Mouse (Mus musculus) right cerebral cortex, postnatal 4 days (tissue): ENCODE results near the gene Mroh3.
A peak's percentile ranks its signal among the peaks of the same experiment; 100 is the strongest.

Source experiments
- DNase-seq: peaks from one replicate; pipeline ENCODE4 v3.0.0-alpha.2; 2022

Mroh3 gene

DNA sequence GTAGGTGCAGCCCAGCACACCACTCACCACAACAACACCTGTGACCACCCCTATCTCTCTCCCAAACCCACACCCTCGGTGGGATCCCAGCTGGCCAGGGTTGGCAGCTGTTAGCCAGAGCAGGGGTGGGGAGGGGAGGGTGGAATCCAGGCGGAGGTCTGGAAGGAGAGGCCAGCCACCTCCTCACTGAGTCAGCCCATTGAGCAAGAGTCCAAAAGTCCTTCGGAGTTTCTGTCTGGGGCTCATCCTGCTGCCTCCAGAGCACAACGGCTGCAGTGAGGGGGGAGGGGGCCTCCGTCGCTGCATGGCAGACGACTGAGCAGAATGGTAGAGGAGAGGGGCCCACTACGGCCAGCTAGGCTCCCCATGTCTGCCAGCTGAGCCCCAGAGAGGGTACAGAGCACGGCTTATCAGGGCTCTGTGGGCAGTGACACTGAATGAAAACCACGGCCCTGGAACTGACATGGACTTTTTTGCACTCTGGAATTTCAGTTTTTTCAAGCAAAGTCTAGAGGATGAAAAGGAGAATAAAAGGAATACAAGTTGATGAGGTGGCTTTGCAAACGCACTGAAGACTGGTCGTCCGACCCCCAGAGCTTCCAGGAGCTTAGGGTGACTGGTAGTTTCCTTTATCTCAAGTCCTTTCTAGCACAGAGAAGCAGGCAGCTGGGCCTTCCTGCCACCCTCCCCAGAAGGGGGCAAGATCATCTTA, 15.9 kb upstream of the Mroh3 start:
- no peak for DNase-seq

DNA sequence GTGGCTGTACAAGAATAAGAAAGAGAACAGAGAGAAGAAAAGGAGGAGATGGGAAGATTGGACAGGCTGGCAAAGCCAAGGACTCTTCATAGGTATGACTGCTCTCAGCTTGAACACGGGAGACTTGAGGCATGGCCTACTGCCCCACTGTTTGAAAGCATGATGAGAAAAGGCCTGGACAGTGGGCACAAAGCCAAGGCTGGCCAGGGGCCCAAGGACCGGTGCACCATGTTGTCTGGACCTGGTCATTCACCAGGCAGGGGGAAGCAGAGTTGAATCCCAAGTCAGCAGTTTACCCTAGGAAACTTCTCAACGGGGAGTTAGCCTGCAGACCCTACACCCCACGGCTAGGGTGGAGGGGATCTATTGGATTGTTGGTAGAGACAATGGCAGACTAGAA, 15.2 kb upstream of the Mroh3 start:
- DNase-seq = peak; percentile 40

DNA sequence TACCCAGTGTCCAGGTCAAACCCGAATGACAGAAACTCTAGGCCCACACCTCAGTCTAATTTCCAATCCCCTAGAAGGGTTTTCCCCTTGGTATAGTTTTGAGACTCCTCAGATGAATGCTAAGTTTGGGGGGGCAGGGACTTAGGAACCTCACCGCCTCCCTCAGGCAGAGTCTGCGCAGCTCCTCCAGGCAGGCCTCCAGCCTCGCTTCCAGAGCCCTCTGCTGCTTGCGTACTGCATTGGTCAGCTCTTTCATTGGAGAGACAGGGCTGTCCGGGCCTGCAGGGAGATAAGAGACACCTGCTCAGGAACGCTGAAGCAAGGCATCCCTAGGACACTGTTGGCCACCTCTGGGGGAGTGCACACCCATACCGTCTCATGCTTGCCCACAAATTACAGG, 14.0 kb upstream of the Mroh3 start:
- DNase-seq = no peak

DNA sequence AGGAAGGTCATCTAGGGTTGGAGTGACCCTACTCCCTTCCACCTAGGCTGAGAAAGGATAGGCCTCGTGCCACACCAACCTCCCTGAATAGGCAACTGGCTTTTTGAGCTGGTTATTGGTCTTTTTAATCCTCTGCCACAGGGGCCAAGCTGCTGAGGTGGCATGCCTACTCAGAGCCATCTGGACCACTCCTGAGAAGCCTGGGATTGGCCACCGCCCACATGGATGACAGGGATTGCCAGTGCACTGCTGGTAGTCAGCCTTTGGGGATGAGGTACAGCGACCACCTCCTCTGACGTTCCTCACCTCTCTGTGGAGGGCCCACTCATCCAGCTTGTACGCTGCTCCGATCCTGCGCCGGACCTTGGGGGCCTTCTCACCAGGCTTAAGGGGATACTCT, 13.2 kb upstream of the Mroh3 start:
- no peak for DNase-seq

DNA sequence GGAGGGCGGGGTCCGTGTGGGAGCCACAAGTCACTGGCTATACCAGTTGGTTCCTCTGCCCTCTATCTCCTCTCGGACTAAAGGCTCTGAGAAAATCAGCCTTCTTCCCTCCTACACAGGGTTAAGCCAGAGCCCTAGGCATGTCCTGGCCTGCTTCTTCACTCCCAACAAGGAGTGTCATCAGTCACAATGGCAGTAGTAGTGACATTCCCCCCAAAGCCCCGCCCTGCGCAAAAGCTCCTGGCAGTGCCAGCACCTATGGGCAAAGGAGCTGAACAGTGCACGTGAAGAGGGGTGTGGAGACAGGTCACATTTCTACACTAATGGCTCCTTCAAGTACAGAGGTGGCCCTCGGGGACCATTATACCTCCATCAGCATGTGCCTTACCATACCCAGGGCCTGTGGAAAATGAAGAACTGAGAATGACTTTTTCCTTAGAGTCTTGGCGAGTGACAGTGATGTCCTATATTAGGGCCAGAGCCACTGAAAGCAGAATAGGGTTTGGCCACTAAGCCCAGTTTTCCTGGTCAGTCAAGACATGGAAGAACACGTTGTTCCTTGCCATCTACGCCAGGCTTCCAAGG, 11.2 kb upstream of the Mroh3 start:
- no peak for DNase-seq

DNA sequence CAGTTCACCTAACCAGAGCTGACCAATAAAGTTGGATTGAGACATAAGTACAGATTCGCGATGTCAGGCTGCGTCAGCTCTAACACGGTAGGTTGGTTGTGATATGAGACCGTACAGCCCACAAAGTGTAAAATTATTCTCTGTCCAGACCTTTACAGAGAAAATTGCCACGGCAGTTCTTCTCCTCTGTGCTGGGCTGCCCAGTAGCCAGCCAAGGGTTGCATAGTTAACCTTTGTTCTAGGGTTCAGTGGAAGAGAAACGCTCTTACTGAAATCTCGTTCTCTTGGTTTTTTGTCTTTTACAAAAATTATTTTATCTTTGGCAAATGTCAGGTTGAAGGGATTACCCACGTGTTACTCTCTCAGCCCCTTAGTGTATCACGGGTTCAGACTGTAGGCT, 9.8 kb upstream of the Mroh3 start:
- no peak for DNase-seq

DNA sequence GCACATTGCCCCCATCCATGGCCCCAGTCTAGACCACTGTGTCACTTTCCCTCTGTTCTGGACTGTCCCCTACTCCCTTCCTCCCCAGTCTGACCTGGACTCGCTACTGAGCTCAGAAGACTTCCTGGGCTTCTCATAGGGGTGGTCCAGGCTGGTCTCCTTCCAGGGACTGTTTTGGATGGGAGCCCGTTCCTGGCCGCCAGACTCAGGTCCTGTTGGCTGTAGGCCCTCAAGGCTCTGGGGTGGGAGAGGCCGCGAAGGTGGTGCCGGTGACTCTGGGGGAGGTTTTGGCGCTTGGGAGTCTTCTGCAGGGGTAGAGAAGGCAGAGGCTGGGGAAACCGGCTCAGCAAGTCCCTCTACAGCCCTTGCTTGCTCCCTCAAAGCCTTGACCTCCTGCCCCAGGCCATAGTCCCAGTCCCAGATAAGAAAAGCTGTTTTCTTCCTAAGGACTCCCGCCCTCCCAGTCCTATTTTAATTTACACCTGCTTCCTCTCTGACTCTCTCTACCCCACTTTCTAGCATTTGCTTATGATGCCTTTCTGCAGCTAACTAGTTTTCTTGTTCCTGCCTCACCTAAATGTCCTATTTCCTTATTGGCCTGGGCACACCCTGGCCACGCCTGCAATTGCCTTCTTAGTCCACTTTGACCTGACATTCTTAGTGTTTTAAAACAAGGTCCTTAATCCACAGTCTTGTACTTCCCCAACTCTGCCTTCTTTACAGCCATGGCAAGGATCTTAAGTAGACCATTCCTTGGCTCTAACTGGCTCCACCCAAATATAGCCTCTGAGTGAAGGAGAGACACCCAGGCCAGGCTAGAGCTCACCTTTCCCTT, 7.6 kb upstream of the Mroh3 start:
- no peak for DNase-seq

DNA sequence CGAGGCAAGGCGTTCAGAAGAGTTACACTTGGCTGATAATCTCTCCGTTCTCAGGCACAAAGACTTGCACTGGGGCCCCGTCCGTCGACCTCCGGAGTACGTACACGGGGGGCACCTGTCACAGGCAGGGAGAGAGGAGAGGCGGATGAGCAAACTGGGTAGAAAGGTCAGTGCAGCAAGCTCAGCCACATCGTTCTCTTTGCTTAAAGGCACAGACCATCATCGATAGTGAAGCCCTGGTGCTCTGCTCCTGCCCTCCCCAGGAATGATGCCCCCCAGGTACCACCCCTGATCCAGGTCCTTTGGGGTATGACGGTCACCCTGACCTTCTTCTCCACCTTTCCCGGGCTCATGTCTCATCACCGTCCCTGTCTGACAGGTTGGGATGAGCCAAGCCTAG, 1.7 kb upstream of the Mroh3 start:
- no peak for DNase-seq

DNA sequence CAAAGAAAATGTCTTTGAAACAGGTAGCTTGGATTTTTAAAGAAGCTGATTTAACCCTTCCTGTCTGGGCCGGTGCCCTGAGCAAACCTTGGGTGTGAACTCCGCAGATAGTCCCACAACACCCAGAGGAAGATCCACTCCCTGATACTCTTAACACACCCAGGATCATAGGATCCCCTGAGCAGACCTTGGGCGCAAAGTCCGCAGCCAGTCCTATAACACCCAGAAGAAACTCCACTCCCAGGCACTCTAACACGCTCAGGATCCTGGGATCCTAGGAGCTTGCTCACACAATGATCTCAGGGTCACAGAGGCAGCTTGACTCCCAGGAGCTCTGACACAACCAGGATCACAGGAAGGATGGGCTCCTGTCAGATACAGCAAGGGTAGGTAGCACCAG, 22.6 kb downstream of the Mroh3 start:
- no peak for DNase-seq

DNA sequence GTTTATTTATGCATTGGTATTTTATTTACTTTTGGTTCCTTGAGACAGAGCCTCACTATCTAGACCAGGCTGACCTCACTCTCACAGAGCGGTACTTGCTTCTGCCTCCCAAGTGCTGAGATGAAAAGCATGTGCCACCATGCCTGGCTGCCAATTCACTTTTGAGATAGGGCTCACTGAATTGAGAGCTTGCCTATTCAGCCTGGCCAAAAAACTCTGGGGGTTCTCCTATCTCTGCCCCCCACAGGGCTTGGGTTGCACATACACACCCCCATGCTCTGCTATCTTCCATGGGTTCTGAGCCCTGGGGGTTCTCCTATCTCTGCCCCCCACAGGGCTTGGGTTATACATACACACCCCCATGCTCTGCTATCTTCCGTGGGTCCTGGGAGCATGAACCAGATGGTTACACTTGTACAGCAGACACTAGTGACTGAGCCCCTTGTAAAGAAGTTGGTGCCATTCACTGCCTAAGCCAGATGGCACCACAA, 33.1 kb downstream of the Mroh3 start:
- no peak for DNase-seq

DNA sequence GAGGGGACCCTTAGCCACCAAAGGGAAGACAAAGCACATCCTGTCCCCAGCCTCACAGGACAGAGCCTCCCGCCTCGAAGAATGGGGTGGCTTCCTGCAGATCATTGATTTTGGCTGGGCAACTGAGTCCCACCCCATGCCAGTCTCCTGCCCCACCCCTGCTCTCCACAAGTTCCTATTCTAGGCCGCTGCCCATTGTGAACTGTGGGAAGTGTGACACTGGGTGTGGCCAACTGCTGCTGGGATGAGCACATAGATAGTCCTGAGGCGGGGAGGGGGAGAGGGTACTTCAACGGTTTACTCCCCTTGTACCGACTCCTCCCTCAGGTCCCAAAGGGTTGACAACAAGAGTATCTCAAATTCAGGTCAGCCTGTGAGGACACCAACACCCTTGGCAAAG, 33.9 kb downstream of the Mroh3 start:
- DNase-seq = no peak

DNA sequence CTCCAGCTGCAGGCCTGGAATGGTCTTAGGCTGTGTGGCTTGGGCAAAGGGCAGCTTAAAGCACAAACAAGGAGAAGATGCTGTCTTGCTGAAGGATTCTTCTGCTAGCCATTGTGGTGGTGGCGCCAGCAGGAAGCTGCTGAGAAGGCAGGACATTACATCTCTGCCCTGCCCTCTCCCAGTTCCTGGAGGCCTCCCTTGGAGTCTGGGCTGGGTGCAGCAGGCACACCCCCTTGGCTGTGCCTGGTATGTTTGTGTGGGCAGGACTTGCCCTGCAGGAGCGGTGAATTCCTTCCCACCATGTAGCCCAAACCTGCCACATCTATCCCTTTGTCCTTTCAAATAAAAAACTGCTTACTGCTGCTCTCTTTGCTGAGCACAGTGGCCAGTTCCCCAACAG, 35.5 kb downstream of the Mroh3 start:
- no peak for DNase-seq

DNA sequence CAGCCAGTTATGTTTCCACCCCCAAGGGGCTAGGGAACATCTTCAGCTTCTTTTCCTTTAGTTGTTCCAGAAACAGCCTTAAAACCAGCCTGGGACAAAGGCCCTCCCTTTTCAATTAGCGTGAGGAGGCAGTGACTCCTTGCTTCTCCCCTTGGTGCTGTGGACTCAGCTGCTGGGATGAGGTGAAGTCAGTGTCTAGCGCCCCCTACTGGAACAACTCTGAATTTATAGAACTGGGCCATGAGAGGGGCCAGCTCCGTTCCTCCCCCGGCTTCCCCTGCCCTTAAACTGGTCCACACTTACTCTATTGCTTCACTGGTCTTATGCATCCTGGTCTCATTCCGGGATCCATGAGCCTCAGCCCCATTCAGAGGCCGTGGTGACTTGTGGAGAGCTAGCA, 37.4 kb downstream of the Mroh3 start:
- DNase-seq = peak; percentile 45

DNA sequence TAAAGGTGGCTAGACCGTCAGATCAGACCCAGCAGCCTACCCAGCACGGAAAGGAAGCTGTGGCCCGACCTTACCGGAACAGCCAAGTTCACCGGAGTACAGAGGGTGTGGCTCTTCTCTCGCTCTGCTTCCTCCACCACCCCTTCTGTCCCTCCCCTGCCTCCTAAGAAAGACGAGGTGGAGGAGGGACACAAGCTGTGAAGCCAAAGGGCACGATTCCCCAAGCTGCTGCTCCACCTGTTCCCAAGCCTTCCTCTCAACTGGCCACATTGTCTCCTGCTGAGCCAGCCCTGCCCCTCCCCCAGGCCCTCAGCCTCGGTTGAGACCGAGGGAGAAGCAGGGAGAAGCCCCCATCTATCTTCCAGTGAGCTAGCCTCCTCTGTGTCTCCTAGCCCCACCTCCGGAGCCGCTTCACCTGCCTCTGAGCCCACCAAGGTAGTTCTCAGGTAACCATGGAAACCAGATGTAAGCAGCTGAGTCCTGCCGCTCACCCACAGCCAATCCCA, 38.5 kb downstream of the Mroh3 start:
- DNase-seq = no peak

DNA sequence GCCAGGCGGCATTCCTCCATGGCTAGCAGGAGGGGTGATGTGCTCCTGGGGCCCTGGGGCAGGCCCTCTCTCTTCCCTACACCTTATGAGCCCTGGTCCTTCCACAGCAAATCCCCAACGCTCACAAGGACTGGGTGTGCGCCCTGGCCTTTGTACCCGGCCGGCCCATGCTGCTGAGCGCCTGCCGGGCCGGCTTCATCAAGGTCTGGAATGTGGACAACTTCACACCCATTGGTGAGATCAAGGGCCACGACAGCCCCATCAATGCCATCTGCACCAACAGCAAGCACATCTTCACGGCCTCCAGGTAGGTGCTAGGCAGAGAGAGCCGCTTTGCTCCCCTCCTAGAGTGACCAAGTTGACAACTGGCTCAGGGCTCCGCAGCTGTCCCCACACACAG, 39.9 kb downstream of the Mroh3 start:
- DNase-seq = peak; percentile 1

DNA sequence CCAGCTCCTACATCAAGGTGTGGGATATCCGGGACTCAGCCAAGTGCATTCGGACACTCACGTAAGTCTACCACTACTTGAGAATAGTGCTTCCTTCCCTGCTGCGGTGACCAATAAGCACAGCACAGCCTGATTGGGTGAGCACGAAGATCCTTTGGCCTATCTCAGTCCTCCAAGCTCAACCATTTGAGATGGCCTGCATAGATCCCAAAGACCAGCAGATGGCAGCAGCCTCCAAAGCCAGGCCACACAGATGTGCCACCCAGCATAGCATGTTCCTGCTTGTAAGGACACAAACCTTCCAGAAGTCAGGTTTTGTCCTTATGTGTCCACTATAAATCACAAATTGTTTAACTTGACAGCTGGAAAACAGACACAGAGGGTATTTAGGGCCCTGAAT, 42.5 kb downstream of the Mroh3 start:
- DNase-seq = peak; percentile 66

DNA sequence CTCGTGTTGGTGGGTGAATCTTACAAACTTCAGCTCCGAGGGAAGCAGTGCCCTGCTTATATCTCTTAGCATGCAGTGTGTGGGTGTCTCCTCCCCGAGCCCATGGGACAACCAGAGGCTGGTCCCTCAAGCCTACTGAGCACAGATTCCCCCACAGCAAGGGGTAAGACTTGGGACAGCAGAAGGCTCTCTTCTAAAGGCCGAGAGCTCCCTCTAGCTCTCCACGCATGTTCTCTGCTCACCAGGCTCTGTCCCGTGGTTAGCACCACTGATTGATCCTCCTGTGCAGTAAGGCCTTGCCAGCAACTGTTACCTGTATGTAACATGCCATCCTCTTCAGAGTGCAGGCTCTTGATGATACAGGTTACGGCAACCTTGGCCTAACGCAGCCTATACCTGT, 45.0 kb downstream of the Mroh3 start:
- DNase-seq = no peak

DNA sequence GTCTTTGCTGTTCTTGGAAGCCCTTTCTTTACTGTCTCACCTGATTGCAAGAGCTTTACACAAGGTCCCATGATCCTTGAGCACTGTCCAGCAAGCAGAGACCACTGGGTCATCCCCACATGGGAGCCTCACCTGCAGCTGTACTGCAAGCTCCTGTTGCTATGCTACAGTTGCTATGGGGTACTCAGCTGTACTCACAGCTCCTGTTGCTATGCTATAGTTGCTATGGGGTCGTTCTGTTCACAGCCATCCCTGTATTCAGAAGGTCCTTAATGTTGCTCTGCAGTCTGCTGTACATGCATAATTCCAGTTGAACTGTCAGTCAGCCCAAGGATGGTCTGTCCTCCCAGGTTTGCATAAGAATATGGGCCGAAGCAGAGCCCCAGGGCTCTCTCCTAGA, 47.2 kb downstream of the Mroh3 start:
- no peak for DNase-seq

DNA sequence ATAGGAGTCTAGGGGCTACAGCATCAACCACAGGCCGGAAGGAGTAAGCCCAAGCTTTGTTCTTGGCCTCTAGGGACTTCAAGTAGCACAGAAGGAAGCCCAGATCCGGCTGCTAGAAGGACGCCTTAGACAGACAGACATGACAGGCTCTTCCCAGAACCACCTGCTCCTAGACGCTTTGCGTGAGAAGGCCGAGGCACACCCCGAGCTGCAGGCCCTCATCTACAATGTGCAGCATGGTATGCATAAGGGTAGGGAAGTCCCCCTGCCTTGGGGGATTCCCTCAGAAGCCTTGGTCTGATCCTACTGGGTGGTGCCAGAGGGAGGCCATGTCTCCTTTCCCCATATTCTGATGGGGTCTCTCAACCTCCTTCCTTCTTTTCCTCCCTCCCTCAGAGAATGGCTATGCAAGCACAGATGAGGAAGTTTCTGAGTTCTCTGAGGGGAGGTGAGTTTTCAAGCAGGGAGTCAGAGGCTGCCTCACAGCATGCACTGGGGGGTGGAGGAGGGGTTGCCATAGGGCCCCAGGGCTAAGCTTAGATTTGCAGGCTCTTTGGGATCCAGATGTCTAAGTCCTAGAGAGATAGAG, 51.2 kb downstream of the Mroh3 start:
- no peak for DNase-seq

DNA sequence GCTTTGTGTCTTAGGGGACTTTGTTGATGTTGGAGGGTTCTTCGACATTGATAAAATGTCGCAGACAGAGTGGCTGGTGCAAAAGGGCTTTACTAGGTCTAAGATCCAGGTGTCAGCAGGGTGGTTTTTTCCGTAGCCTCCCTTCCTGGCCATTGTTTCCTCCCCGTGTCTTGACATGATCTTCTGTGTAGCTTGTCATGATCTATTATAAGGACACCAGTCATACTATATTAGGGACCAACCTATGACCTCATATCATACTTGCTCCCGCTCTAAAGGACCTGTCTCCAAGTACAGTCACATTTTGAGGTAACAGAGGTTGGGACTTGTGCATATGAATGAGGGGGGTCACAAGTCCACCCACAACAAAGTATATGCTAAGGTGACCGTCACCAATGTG, 51.7 kb downstream of the Mroh3 start:
- no peak for DNase-seq

DNA sequence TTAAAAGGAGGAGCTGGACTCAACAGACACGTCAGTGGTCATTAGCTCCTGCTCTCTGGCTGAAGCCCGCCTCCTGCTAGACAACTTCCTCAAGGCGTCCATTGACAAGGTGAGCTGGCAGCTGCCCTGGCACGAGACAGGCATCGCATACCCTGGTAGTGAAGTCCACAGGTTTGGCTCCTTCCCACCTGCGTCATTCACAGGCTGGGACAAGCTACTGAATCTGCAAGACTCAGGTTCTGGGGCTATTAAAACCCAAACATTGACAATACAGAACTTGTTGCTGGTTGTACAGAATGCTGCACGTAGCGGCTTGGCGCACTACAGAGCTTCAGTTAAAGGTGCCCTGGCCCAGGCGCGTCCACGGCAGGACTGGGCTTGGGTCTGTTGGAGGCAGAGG, 52.3 kb downstream of the Mroh3 start:
- DNase-seq = no peak

DNA sequence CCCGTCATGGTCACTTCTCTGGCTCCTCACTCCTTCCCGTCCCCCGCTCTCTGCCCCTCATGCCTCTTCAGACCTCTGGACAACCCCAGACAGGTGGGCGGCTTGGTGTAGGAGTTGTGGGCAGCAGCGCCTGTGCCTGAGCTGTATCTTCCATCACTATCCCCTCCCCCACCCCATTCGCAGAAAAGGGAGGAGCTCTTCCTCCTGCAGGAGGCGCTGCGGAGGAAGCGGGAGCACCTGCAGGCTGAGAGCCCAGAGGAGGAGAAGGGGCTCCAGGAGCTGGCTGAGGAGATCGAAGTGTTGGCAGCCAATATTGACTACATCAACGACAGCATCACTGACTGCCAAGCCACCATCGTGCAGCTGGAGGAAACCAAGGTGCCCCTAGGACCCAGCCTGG, 52.8 kb downstream of the Mroh3 start:
- DNase-seq = no peak

DNA sequence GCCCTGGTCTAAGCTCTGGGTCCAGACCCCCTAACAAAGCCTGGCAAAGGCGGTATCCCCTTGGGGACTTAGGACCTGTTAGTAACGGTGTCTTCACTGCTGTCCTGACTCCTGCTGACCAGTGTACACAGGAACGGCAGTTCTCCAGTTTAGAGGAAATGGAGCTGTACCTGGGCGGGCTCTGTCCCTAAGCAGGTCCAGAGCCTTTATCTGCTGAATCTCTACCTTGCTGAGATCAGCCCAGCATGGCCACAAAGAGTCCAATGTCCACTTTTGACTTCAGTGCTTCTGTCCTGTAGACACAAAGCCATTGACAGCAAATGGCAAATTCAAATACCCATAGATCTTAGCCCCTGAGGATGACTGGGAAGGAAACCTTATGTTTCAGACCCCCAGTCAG, 55.7 kb downstream of the Mroh3 start:
- DNase-seq = no peak

DNA sequence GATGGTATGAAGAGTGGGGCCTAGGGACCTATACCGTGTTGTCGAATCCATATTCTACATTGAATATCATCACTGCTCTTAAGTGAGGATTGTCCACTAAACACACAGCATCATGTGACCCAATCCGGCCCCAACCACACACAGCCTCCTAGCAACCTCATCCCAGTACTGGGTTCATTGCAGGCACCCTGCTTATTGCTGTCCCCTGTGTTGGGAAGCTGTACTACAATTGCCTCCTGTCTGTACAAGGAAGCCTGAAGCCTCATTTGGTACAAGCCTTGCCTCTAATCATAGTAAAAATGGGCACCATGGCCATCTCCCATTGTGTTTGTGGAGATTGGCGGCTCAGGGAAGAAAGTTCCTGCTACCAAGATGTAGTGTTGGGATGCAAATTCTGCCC, 56.3 kb downstream of the Mroh3 start:
- DNase-seq = no peak
